Mouse (Mus musculus): ENCODE results near the gene Stxbp6. TPM values are rescaled to one million over a fixed set of nuclear protein-coding genes. Genes with fewer than 3 reads are reported as not detected.

Stxbp6 gene
- polyA plus RNA-seq, 1 experiment from 2014 or later = 9.3 TPM

DNA sequence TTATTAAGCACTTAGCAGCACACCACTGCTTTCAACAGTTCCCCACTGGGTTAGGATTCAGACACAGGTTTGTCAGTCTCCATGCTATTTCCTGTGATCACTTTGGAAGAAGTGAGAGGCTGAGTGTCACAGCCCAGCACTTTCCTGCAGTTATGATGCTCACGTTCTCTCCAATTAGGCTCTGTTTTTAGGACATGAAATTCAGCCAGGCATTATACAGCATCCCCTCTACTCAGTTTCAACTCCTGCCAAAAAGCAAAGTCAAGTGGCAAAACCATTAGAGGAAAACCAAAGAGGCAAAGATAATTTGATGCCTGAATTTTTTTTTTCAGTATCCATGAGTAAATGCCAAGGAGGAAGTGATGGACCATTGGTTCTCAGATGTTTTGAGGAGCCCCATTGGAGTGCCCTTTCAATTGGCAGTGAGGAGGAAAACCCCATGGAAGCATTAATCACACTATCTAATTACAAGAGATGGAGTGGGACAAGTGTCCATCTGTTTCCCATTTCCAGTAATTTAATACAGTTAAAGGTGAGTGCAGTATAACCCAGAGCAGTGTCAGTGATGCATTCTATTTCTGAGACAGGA lies 238.5 kb downstream of the Stxbp6 start:
- H3K27ac ChIP-seq (replicated peaks) = no peak overlapping the region
- no peak overlapping the region for H3K4me3 ChIP-seq (ENCODE audit: low read depth, low read length)
- H3K9me3 ChIP-seq (ENCODE audit: control insufficient read depth, low read length) = no peaks in the 10 kb centered on the region
- no peak overlapping the region for H3K9ac ChIP-seq (ENCODE audit: low read length)
- 68% methylated on average over 1 of the region's 1 CpGs for WGBS
- DNase-seq (ENCODE audit: low spot score) (no peak), ATAC-seq (ENCODE audit: low FRiP score, low TSS enrichment) (no peak)
- no peaks in the 10 kb centered on the region for H3K4me1 ChIP-seq (replicated peaks; ENCODE audit: control insufficient read depth, insufficient read depth)
- TF ChIP-seq EP300 (optimal IDR thresholded peaks at IDR 0.05) = no peak
- TF ChIP-seq CTCF (IDR thresholded peaks at IDR 0.05; ENCODE audit: low read depth) = no peak
- H3K4me2 ChIP-seq (replicated peaks; ENCODE audit: low read depth) = no peak overlapping the region
- H3K27me3 ChIP-seq (ENCODE audit: control insufficient read depth, insufficient read depth, low read length) = no peaks in the 10 kb centered on the region
- no peaks in the 10 kb centered on the region for H3K36me3 ChIP-seq (ENCODE audit: control insufficient read depth, insufficient read depth, low read length)

DNA sequence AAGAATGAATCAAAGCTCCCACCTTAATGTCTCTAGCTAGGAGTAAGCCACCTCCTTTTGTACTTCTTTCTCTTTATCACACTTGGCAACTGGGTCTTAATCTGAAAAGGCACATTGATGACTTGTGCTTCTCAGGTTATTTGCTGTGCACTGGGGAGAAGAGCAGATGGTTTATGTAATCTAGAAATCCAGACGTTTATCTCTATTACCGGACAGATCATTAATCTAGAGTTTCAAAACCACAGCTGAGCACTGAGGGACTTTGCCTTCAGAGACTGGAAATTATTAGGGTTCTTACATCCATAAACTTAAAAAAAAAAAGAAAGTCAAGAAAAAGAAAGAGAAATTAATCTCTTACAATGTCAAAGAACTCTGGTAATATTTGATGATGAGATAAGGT lies 262.6 kb downstream of the Stxbp6 start:
- H3K4me2 ChIP-seq (replicated peaks; ENCODE audit: low read depth) = no peak overlapping the region
- H3K4me3 ChIP-seq (ENCODE audit: low read depth, low read length) = no peak overlapping the region
- H3K9me3 ChIP-seq (ENCODE audit: control insufficient read depth, low read length) = no peaks in the 10 kb centered on the region
- ATAC-seq (ENCODE audit: low FRiP score, low TSS enrichment) (no peak), DNase-seq (ENCODE audit: low spot score) (no peak)
- no peak overlapping the region for H3K27ac ChIP-seq (replicated peaks)
- TF ChIP-seq CTCF (IDR thresholded peaks at IDR 0.05; ENCODE audit: low read depth) = no peak
- no peak for TF ChIP-seq EP300 (optimal IDR thresholded peaks at IDR 0.05)
- no peaks in the 10 kb centered on the region for H3K36me3 ChIP-seq (ENCODE audit: control insufficient read depth, insufficient read depth, low read length)
- WGBS = 37% methylated on average over 2 of the region's 2 CpGs
- no peaks in the 10 kb centered on the region for H3K4me1 ChIP-seq (replicated peaks; ENCODE audit: control insufficient read depth, insufficient read depth)
- no peaks in the 10 kb centered on the region for H3K27me3 ChIP-seq (ENCODE audit: control insufficient read depth, insufficient read depth, low read length)
- no peak overlapping the region for H3K9ac ChIP-seq (ENCODE audit: low read length)

DNA sequence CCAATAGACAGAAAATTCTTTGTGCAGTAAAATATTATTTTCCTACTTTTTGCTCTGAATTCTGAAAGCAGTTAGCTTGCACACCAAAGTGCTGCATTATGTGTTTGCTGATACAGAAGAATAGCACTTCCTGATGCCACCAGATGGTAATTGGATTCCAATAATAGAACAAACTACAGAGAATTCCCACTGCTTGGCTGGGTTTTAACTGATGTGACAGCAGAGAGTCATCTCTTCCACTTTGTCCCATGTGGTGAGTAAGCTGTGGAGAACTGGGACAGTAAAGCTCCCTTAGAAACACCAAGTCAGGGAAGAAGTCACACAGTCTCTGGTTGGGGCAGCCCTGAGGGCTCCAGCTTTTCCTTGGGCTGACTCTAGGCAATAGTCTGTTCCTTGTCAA lies 270.3 kb downstream of the Stxbp6 start:
- Histone ChIP-seq H3K4me3 (ENCODE audit: low read depth, low read length) (no peak overlapping the region), H3K9ac (ENCODE audit: low read length) (no peak overlapping the region), H3K27ac (replicated peaks) (no peak overlapping the region), H3K4me1 (replicated peaks; ENCODE audit: control insufficient read depth, insufficient read depth) (no peaks in the 10 kb centered on the region), H3K36me3 (ENCODE audit: control insufficient read depth, insufficient read depth, low read length) (no peaks in the 10 kb centered on the region), H3K27me3 (ENCODE audit: control insufficient read depth, insufficient read depth, low read length) (no peaks in the 10 kb centered on the region), H3K4me2 (replicated peaks; ENCODE audit: low read depth) (no peak overlapping the region), H3K9me3 (ENCODE audit: control insufficient read depth, low read length) (no peaks in the 10 kb centered on the region)
- DNase-seq (ENCODE audit: low spot score) (no peak), ATAC-seq (ENCODE audit: low FRiP score, low TSS enrichment) (no peak)
- TF ChIP-seq CTCF (IDR thresholded peaks at IDR 0.05; ENCODE audit: low read depth) (no peak), EP300 (optimal IDR thresholded peaks at IDR 0.05) (no peak)
